Mouse (Mus musculus) bone marrow macrophage, adult 2 months (primary cell): ENCODE data around the gene Lrrk1. TPM values are rescaled to one million over a fixed set of nuclear protein-coding genes. Genes with fewer than 3 reads are reported as not detected.

ENCODE experiments used
- H3K27ac ChIP-seq: 2 replicates; pipeline ENCODE4 v1.5.1; 2012; ENCODE audit warnings: low read depth, low read length; ENCODE audit not compliant: insufficient read depth
- H3K4me1 ChIP-seq: 2 replicates; pipeline ENCODE4 v1.6.1; 2012; ENCODE audit warnings: low read length; ENCODE audit not compliant: control insufficient read depth, insufficient read depth
- H3K4me3 ChIP-seq: 2 replicates; pipeline ENCODE4 v1.5.1; 2012; ENCODE audit warnings: mild to moderate bottlenecking, low read length, moderate library complexity; ENCODE audit not compliant: insufficient read depth
- CTCF ChIP-seq: IDR thresholded peaks from 2 replicates; pipeline ENCODE4 v1.5.1; 2012; ENCODE audit warnings: low read depth, mild to moderate bottlenecking, low read length, moderate library complexity
- POLR2A ChIP-seq: IDR thresholded peaks from 2 replicates; pipeline ENCODE4 v1.6.1; 2012; ENCODE audit warnings: mild to moderate bottlenecking, low read depth, low read length, borderline replicate concordance
- polyA plus RNA-seq: library from polyadenylated mRNA; stranded (reverse); fragments of >200 nt; gene quantifications from 2 replicates; pipeline ENCODE4 v1.2.4, GENCODE M21; 2012; ENCODE audit not compliant: missing spikeins, insufficient read depth, insufficient read length

The Lrrk1 gene
- polyA plus RNA-seq, 1 experiment: 24.6 TPM

- no peak overlapping the region for H3K4me3 ChIP-seq
- TF ChIP-seq CTCF: no peak
- H3K27ac ChIP-seq: no peak overlapping the region
- H3K4me1 ChIP-seq: peaks cover 9% of the 10 kb centered on the region
Observed at GRCm38 (mm10) chr7:66365411-66365810, 22.7 kb downstream of the Lrrk1 start.

GRCm38 (mm10) chr7:66364491-66364890, 23.7 kb downstream of the Lrrk1 start:
- no peak overlapping the region for H3K27ac ChIP-seq
- TF ChIP-seq POLR2A (no peak), CTCF (no peak)
- no peak overlapping the region for H3K4me3 ChIP-seq
- H3K4me1 ChIP-seq: peaks cover 6% of the 10 kb centered on the region

- no peak overlapping the region for H3K4me3 ChIP-seq
Observed at GRCm38 (mm10) chr7:66359044-66359443, 29.1 kb downstream of the Lrrk1 start.

GRCm38 (mm10) chr7:66358461-66358860, 29.7 kb downstream of the Lrrk1 start:
- no peak overlapping the region for H3K4me3 ChIP-seq
- no peak overlapping the region for H3K27ac ChIP-seq
- TF ChIP-seq POLR2A (no peak), CTCF (no peak)
- peaks cover 31% of the 10 kb centered on the region for H3K4me1 ChIP-seq

More at GRCm38 (mm10) chr7:66359044-66359443, 29.1 kb downstream of the Lrrk1 start:
- Histone ChIP-seq H3K27ac (no peak overlapping the region), H3K4me1 (peaks cover 31% of the 10 kb centered on the region)
- TF ChIP-seq POLR2A: no peak
- TF ChIP-seq CTCF: no peak

GRCm38 (mm10) chr7:66355791-66356522, 32.2 kb downstream of the Lrrk1 start:
- Histone ChIP-seq H3K27ac (no peak overlapping the region), H3K4me1 (peaks cover 31% of the 10 kb centered on the region), H3K4me3 (no peak overlapping the region)
- TF ChIP-seq CTCF: no peak
- TF ChIP-seq POLR2A: no peak

- Histone ChIP-seq H3K4me1 (peaks cover 31% of the 10 kb centered on the region), H3K4me3 (no peak overlapping the region), H3K27ac (no peak overlapping the region)
- TF ChIP-seq CTCF (no peak), POLR2A (no peak)
Observed at GRCm38 (mm10) chr7:66354911-66355310, 33.2 kb downstream of the Lrrk1 start.

- peaks cover 20% of the 10 kb centered on the region for H3K4me1 ChIP-seq
Observed at GRCm38 (mm10) chr7:66351074-66351473, 37.1 kb downstream of the Lrrk1 start.

GRCm38 (mm10) chr7:66349670-66350069, 38.5 kb downstream of the Lrrk1 start:
- Histone ChIP-seq H3K4me1 (peaks cover 6% of the 10 kb centered on the region), H3K27ac (no peak overlapping the region), H3K4me3 (no peak overlapping the region)
- TF ChIP-seq POLR2A: no peak

More at GRCm38 (mm10) chr7:66351074-66351473, 37.1 kb downstream of the Lrrk1 start:
- TF ChIP-seq CTCF (no peak), POLR2A (no peak)
- no peak overlapping the region for H3K27ac ChIP-seq
- no peak overlapping the region for H3K4me3 ChIP-seq

- Histone ChIP-seq H3K4me1 (peaks cover 2% of the 10 kb centered on the region; the same call in 1 of the 2 replicates), H3K27ac (no peak overlapping the region), H3K4me3 (no peak overlapping the region)
- TF ChIP-seq POLR2A (no peak), CTCF (no peak)
Observed at GRCm38 (mm10) chr7:66348588-66348987, 39.6 kb downstream of the Lrrk1 start.

- H3K27ac ChIP-seq: no peak overlapping the region
- no peak for TF ChIP-seq POLR2A
- no peak for TF ChIP-seq CTCF
- H3K4me1 ChIP-seq: peaks cover 2% of the 10 kb centered on the region; the same call in 1 of the 2 replicates
- no peak overlapping the region for H3K4me3 ChIP-seq
Observed at GRCm38 (mm10) chr7:66346959-66347663, 41.0 kb downstream of the Lrrk1 start.
